Mouse (Mus musculus): ENCODE results near the gene Naa35. TPM values are rescaled to one million over a fixed set of nuclear protein-coding genes. Genes with fewer than 3 reads are reported as not detected.

Naa35 gene
- polyA plus RNA-seq, 1 experiment from 2014 or later: 154 TPM

GRCm38 (mm10) chr13:59646674-59647244 is 61.7 kb downstream of the Naa35 start:
- no peak overlapping the region for H3K27ac ChIP-seq
- no peak overlapping the region for H3K9ac ChIP-seq
- H3K4me1 ChIP-seq: peaks cover 7% of the 10 kb centered on the region; the same call in 1 of the 2 replicates
- ATAC-seq (replicated peaks): no peak
- no peak overlapping the region for H3K4me2 ChIP-seq
- no peaks in the 10 kb centered on the region for H3K27me3 ChIP-seq (replicated peaks)
- no peaks in the 10 kb centered on the region for H3K9me3 ChIP-seq
- no peaks in the 10 kb centered on the region for H3K36me3 ChIP-seq (replicated peaks)
- 17% methylated on average over 11 of the region's 11 CpGs for WGBS
- H3K4me3 ChIP-seq: no peak overlapping the region

GRCm38 (mm10) chr13:59647484-59647883 is 62.4 kb downstream of the Naa35 start:
- Histone ChIP-seq H3K36me3 (replicated peaks) (no peaks in the 10 kb centered on the region), H3K9ac (no peak overlapping the region), H3K27ac (no peak overlapping the region), H3K4me3 (no peak overlapping the region), H3K9me3 (no peaks in the 10 kb centered on the region), H3K27me3 (replicated peaks) (no peaks in the 10 kb centered on the region), H3K4me2 (no peak overlapping the region), H3K4me1 (peaks cover 10% of the 10 kb centered on the region)
- WGBS: 82% methylated on average over 6 of the region's 6 CpGs
- no peak for ATAC-seq (replicated peaks)

DNA sequence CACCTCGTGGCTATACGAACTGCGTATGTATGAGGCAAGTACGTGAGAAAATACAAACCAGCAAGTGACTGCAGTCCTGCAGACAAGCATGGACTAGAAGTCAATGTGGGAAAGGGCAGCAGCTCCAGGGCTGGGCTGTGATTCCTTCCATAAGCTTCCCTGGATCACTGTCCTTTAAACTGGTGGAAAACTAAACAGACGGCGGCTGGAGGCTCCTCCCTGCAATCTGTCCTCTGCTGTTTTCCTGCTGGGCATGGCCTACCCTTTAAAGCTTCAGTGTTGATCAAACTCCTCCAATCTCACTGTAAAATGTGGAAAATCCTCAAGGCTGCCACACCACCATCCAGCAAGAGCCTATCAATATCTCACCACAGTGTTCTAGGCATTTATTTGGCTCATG is 63.5 kb downstream of the Naa35 start:
- ATAC-seq (replicated peaks): no peak
- Histone ChIP-seq H3K4me3 (no peak overlapping the region), H3K27ac (no peak overlapping the region), H3K27me3 (replicated peaks) (no peaks in the 10 kb centered on the region), H3K4me1 (peaks cover 19% of the 10 kb centered on the region), H3K36me3 (replicated peaks) (no peaks in the 10 kb centered on the region), H3K9ac (no peak overlapping the region), H3K9me3 (no peaks in the 10 kb centered on the region), H3K4me2 (no peak overlapping the region)
- whole genome bisulfite sequencing: 84% methylated on average over 6 of the region's 6 CpGs

DNA sequence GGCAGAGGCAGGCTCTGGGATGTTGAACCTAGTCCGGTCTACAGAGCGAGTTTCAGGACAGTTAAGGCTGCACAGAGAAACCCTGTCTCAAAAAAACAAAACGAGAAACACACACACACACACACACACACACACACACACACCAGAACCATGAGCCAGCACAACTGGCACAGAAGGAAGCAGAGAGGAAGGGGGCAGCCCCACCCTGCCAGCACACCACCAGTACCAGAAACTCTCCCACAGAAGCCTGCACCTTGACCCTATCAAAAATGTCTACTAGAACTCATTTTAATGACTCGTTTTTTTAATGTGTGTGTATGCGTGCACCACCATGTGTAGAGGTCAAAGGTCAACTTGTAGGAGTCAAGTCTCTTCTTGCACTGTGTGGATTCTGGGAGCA is 64.7 kb downstream of the Naa35 start:
- ATAC-seq (replicated peaks): no peak
- H3K36me3 ChIP-seq (replicated peaks): no peaks in the 10 kb centered on the region
- H3K4me2 ChIP-seq: no peak overlapping the region
- H3K9me3 ChIP-seq: no peaks in the 10 kb centered on the region
- 84% methylated on average over 5 of the region's 5 CpGs for WGBS
- H3K4me3 ChIP-seq: no peak overlapping the region
- no peaks in the 10 kb centered on the region for H3K27me3 ChIP-seq (replicated peaks)
- H3K4me1 ChIP-seq: peaks cover 19% of the 10 kb centered on the region
- H3K9ac ChIP-seq: no peak overlapping the region
- H3K27ac ChIP-seq: no peak overlapping the region

DNA sequence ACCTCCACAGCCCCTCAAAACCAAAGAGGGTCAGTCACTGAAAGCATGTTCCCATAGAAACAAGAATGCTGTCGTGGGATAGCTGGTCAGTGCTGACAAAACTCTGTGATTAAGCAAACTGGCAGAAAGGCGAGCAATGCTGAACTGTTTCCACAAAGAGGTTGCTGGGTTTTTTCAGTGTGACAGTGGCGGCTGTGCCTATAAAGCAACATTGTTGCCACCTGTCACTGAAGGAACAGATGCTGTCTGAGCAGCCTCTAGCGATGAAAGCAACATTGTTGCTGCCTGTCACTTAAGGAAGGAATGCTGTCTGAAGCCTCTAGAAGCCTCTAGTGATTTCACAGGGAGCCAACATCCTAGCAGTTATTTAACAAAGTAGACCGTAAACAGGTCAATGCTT is 67.6 kb downstream of the Naa35 start:
- no peak for ATAC-seq (replicated peaks)
- Histone ChIP-seq H3K4me1 (peaks cover 21% of the 10 kb centered on the region), H3K36me3 (replicated peaks) (no peaks in the 10 kb centered on the region), H3K4me2 (no peak overlapping the region), H3K27me3 (replicated peaks) (no peaks in the 10 kb centered on the region), H3K9ac (no peak overlapping the region), H3K4me3 (no peak overlapping the region), H3K27ac (peak overlapping the region; percentile 31; the same call in 1 of the 2 replicates), H3K9me3 (no peaks in the 10 kb centered on the region)
- 30% methylated on average over 5 of the region's 5 CpGs for WGBS

GRCm38 (mm10) chr13:59653136-59653535 is 68.1 kb downstream of the Naa35 start:
- H3K27ac ChIP-seq: peak overlapping the region; percentile 31; the same call in 1 of the 2 replicates
- 75% methylated on average over 3 of the region's 3 CpGs for WGBS
- no peaks in the 10 kb centered on the region for H3K27me3 ChIP-seq (replicated peaks)
- ATAC-seq (replicated peaks): no peak
- no peak overlapping the region for H3K9ac ChIP-seq
- H3K9me3 ChIP-seq: no peaks in the 10 kb centered on the region
- no peak overlapping the region for H3K4me3 ChIP-seq
- no peak overlapping the region for H3K4me2 ChIP-seq
- no peaks in the 10 kb centered on the region for H3K36me3 ChIP-seq (replicated peaks)
- H3K4me1 ChIP-seq: peaks cover 21% of the 10 kb centered on the region

- H3K9me3 ChIP-seq: no peaks in the 10 kb centered on the region
- ATAC-seq (replicated peaks): no peak
- 91% methylated on average over 5 of the region's 5 CpGs for WGBS
These were observed 69.4 kb downstream of the Naa35 start for GRCm38 (mm10) chr13:59654465-59654864.

GRCm38 (mm10) chr13:59655718-59656315 is 70.8 kb downstream of the Naa35 start:
- peaks cover 21% of the 10 kb centered on the region for H3K4me1 ChIP-seq
- H3K27ac ChIP-seq: no peak overlapping the region
- H3K9ac ChIP-seq: no peak overlapping the region
- ATAC-seq (replicated peaks): no peak
- H3K4me3 ChIP-seq: no peak overlapping the region
- no peaks in the 10 kb centered on the region for H3K9me3 ChIP-seq
- no peaks in the 10 kb centered on the region for H3K27me3 ChIP-seq (replicated peaks)
- no peak overlapping the region for H3K4me2 ChIP-seq
- 90% methylated on average over 15 of the region's 15 CpGs for WGBS
- no peaks in the 10 kb centered on the region for H3K36me3 ChIP-seq (replicated peaks)

More at GRCm38 (mm10) chr13:59654465-59654864, 69.4 kb downstream of the Naa35 start:
- Histone ChIP-seq H3K4me1 (peaks cover 21% of the 10 kb centered on the region), H3K4me3 (no peak overlapping the region), H3K36me3 (replicated peaks) (no peaks in the 10 kb centered on the region), H3K27ac (no peak overlapping the region), H3K27me3 (replicated peaks) (no peaks in the 10 kb centered on the region), H3K9ac (no peak overlapping the region), H3K4me2 (no peak overlapping the region)

DNA sequence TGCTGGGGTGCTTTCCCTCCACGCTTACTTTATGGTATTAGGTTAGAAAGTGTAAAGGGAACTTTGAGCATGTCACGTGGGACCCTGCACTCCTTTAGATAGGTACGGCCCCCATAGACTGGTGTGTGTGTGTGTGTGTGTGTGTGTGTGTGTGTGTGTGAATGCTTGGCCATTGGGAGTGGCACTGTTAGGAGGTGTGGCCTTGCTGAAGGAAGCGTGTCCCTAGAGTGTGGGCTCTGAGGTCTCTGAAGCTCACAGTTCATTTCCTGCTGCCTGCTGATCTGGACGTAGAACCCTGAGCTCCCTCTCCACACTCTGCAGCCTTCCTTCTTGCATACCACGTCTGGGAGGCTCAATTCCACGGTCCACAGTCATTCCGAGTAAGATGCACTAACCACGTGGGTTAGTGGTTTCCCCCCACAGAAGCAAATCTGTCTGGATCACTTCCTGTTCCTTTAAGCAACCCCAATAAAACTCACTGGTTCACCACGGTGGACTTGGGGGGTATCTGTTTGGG is 71.3 kb downstream of the Naa35 start:
- Histone ChIP-seq H3K9ac (no peak overlapping the region), H3K4me2 (no peak overlapping the region), H3K4me1 (peaks cover 21% of the 10 kb centered on the region), H3K27me3 (replicated peaks) (no peaks in the 10 kb centered on the region), H3K27ac (peak overlapping the region; percentile 61), H3K36me3 (replicated peaks) (no peaks in the 10 kb centered on the region), H3K4me3 (no peak overlapping the region), H3K9me3 (no peaks in the 10 kb centered on the region)
- 54% methylated on average over 10 of the region's 10 CpGs for WGBS
- no peak for ATAC-seq (replicated peaks)

- Histone ChIP-seq H3K4me3 (no peak overlapping the region), H3K36me3 (replicated peaks) (no peaks in the 10 kb centered on the region), H3K4me1 (peaks cover 21% of the 10 kb centered on the region), H3K27ac (peak overlapping the region; percentile 61), H3K4me2 (no peak overlapping the region), H3K27me3 (replicated peaks) (no peaks in the 10 kb centered on the region), H3K9me3 (no peaks in the 10 kb centered on the region), H3K9ac (no peak overlapping the region)
- WGBS: 5% methylated on average over 4 of the region's 4 CpGs
- 0 out of 2 replicates have a peak, but pooled peaks have one; percentile 35 for ATAC-seq (replicated peaks)
These were observed 71.9 kb downstream of the Naa35 start for GRCm38 (mm10) chr13:59656975-59657388.

GRCm38 (mm10) chr13:59657781-59658180 is 72.7 kb downstream of the Naa35 start:
- peaks cover 15% of the 10 kb centered on the region for H3K4me1 ChIP-seq
- no peak overlapping the region for H3K9ac ChIP-seq
- H3K9me3 ChIP-seq: no peaks in the 10 kb centered on the region
- 74% methylated on average over 5 of the region's 5 CpGs for WGBS
- 0 out of 2 replicates have a peak overlapping the region, but pooled peaks have one; percentile 32 for H3K27ac ChIP-seq
- no peaks in the 10 kb centered on the region for H3K36me3 ChIP-seq (replicated peaks)
- H3K4me2 ChIP-seq: no peak overlapping the region
- no peak overlapping the region for H3K4me3 ChIP-seq
- no peak for ATAC-seq (replicated peaks)
- no peaks in the 10 kb centered on the region for H3K27me3 ChIP-seq (replicated peaks)

DNA sequence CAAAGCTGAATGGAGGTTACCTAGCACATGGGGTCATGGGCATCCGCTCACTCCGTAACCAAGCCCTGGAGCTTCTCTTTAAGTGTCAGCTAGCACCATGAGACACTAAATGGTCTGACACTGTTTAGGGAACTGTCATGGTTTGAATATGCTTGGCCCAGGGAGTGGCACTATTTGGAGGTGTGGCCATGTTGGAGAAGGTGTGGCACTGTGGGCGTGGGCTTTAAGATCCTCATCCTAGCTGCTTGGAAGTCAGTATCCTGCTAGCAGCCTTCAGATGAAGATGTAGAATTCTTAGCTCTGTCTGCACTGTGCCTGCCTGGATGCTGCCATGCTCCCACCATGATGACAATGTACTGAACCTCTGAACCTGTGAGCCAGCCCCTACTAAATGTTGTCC is 75.3 kb downstream of the Naa35 start:
- H3K4me3 ChIP-seq: no peak overlapping the region
- no peak overlapping the region for H3K27ac ChIP-seq
- ATAC-seq (replicated peaks): no peak
- no peaks in the 10 kb centered on the region for H3K27me3 ChIP-seq (replicated peaks)
- peaks cover 9% of the 10 kb centered on the region for H3K4me1 ChIP-seq
- no peak overlapping the region for H3K4me2 ChIP-seq
- no peaks in the 10 kb centered on the region for H3K9me3 ChIP-seq
- H3K36me3 ChIP-seq (replicated peaks): no peaks in the 10 kb centered on the region
- 97% methylated on average over 3 of the region's 3 CpGs for WGBS
- H3K9ac ChIP-seq: no peak overlapping the region

DNA sequence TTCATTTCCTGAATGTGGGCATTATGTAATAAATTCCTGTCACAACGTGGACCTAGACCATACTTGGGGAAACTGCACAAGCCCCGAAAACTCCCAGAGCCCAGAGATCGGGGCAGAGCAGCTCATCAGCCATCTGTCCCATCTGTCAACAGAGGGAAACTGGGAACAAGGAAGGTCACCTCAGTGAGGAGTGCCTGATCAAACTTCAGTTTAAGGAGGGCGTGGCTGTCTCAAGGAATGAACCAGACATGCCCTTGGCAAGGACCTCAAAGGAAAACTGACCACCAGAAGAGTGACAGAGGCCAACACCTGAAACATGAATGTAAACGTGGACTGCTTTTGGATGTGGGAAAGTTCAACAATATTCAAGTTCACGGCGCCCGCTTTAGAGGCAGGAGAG is 76.3 kb downstream of the Naa35 start:
- H3K4me3 ChIP-seq: no peak overlapping the region
- no peaks in the 10 kb centered on the region for H3K27me3 ChIP-seq (replicated peaks)
- WGBS: 96% methylated on average over 8 of the region's 8 CpGs
- no peak overlapping the region for H3K4me2 ChIP-seq
- no peaks in the 10 kb centered on the region for H3K9me3 ChIP-seq
- peaks cover 9% of the 10 kb centered on the region for H3K4me1 ChIP-seq
- no peak for ATAC-seq (replicated peaks)
- no peaks in the 10 kb centered on the region for H3K36me3 ChIP-seq (replicated peaks)
- no peak overlapping the region for H3K9ac ChIP-seq
- H3K27ac ChIP-seq: no peak overlapping the region
